Mouse (Mus musculus) gastrocnemius, adult 2 months (tissue): ENCODE measurements around the gene Mast4. TPM values are rescaled to one million over a fixed set of nuclear protein-coding genes. Genes with fewer than 3 reads are reported as not detected.
A peak's percentile ranks its signal among the peaks of the same experiment; 100 is the strongest.
"Not testable (repeated sequence)": the region's sequence is repeated elsewhere in the genome, so short reads cannot be mapped to it uniquely, and the experiment has no call there.

Experiments
- DNase-seq: peaks from one replicate; pipeline ENCODE4 v3.0.0; 2022
- H3K27ac ChIP-seq: fragments of 200-600 bp; 2 replicates; pipeline ENCODE4 v1.8.1; 2022; ENCODE audit warnings: mild to moderate bottlenecking
- H3K4me3 ChIP-seq: fragments of 200-600 bp; 2 replicates; pipeline ENCODE4 v1.8.1; 2022; ENCODE audit warnings: mild to moderate bottlenecking, moderate library complexity
- CTCF ChIP-seq: fragments of 200-600 bp; IDR thresholded peaks from 2 replicates; pipeline ENCODE4 v1.8.1; 2022; ENCODE audit warnings: antibody characterized with exemption, mild to moderate bottlenecking, moderate library complexity
- intact Hi-C: fragments of 180-260 bp; cut with DNase I; formaldehyde crosslinking; loops from one replicate; pipeline ENCODE4 v1.15.1; 2025
- total RNA-seq, 2 experiments: library from RNA; stranded (reverse); gene quantifications; 2 replicates each; pipeline ENCODE4 v1.2.3; 2021

Gene Mast4
- total RNA-seq, 2 experiments from 2014 or later: 47.2 to 49.9 TPM

DNA sequence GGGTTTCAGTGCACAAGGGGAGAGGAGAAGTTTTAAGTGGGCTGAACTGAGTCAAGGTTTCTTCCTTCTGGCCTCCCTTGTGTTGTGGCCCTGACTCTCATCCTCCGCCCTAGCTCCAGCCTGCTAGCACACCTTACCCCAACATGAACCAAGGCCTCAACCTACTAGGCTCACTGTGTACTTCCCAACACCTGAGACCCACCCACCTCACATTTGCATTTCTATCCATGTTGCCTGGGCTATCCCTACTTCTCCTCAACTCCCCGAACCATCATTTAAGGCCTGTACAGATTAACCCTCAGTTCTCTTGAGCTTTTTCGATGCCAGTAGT, 589.1 kb downstream of the Mast4 start:
- no peak for DNase-seq
- no peak for TF ChIP-seq CTCF
- intact Hi-C loops: no loop called here
- H3K27ac ChIP-seq: peak overlapping the region; percentile 48
- H3K4me3 ChIP-seq: no peak overlapping the region

DNA sequence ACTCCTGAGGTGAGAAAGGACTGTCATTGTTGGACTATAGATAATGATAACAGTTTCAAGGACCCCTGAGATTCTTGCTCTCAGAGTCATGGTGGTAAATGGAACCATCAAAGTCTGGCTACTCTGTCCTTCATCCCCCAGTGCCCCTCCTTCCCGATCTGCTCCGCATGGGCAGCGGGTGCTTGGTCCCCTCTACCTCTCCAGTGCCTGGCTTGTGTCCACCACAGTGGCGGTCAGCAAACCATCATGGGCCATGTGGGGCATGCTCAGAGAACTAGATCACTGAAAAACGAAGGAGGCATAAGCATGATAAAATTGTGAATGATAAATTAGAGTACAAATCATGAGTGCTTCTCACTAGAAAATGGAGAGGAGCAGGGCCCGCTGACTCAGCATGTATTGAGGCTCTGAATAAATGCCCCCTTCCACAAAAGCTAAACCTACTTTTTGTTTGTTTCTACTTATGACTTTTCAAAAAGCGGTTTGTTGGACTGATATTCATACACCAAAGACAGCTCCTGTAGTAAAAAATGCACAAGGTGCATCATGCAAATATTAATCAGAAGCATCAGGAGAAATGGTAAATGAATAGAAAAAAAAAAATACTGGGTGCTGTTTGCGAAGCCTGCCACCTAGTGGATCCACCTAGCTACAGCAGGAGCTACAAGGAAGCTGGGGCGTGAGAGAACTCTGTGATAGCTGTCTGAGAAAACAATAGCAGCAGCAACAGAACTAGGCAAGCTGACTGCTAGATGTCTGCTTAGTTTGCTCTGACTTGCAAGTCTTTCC, 589.6 kb downstream of the Mast4 start:
- DNase-seq: peak; percentile 59
- peak; percentile 93 for TF ChIP-seq CTCF
- intact Hi-C loops: loop anchor here (1.0 kb wide), 1 partner anchor 66 kb away; no protein-coding TSS in a partner anchor
- H3K27ac ChIP-seq: peak overlapping the region; percentile 48; the same call in 1 of the 2 replicates
- no peak overlapping the region for H3K4me3 ChIP-seq

DNA sequence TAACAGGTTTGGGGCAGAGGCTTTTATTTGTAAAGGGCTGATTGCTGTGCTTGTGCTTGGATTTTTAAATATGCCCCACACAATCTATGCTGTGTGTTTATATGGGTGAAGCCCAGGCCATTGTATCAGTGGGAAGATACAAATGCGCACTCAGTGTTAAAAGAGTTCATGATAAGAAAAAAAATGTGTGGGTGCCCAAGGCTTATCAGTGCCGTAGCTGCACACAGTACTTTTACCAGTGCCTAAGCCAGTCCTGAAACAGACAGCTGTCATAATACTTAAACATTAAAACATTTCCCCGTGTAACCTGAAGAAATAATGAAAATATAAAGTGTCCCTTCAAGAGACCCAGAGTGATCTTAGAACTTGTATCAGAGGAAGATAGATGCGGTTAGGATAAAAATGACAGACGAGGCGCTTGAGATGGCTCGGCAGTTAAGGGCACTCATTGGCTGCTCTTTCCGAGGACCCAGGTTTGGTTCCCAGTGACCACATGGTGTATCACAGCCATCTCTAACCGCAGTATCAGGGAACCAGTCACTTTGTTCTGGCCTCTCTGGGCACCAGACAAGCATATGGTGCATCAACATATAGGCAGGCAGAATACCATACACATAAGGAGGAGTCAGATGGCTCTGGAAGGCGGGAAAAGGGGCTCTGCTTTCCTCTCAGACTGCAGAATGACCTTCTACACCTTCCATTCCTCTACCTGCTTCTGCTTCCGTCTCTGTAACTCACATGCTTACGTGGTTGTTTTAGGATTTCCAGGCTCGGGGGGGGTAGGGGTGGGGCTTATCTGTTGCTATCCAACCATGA, 594.4 kb downstream of the Mast4 start:
- no peak for TF ChIP-seq CTCF
- intact Hi-C loops: no loop called here
- no peak overlapping the region for H3K27ac ChIP-seq
- H3K4me3 ChIP-seq: no peak overlapping the region
- DNase-seq: no peak

DNA sequence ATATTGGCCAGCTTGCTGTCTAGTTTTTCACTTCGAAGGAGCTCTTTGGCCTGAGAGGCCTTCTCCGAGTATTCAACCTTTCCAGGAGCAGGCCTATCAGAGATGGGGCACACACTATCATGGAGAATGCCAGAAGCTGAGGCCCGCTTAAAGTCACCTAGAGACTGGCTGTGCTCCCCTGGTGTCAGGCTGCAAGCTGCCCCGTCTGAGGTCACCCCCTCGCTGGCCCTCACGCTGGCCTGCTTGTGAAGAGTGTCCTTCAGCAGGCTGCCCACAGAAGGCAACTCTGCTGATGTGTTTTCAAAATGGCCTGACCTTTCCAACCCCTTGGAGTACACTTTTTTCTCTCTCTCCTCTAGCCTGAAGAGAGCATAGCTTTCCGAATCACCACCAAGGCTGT, 596.5 kb downstream of the Mast4 start:
- intact Hi-C loops: no loop called here
- no peak overlapping the region for H3K27ac ChIP-seq
- no peak for TF ChIP-seq CTCF

DNA sequence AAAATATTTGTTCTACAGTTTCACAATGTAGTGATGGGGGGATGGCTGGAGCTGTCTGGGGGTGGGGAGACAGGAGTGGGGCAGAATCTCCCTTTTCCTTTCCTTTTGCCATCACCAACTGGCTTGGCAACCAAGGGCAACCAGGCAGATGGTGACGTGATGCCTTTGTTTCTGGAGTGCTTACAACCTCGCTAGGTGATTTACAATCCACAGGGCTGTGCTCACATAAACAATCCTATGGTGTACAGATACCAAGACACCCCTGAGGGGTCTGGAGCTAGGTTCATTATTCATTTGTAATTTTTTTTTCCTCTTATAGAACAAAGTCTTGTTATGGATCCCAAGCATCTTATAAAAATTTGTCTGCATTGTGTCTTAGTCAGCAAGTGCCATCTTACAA, 601.2 kb downstream of the Mast4 start:
- intact Hi-C loops: no loop called here
- no peak for DNase-seq
- Histone ChIP-seq H3K4me3 (no peak overlapping the region), H3K27ac (no peak overlapping the region)
- no peak for TF ChIP-seq CTCF

More for the DNA sequence above, 596.5 kb downstream of the Mast4 start:
- DNase-seq: no peak
- H3K4me3 ChIP-seq: no peak overlapping the region

GRCm38 (mm10) chr13:102728951-102729350, 605.3 kb downstream of the Mast4 start:
- intact Hi-C loops, DNase-seq, H3K4me3 ChIP-seq, H3K27ac ChIP-seq: not testable (repeated sequence)

- intact Hi-C loops: no loop called here
- H3K27ac ChIP-seq: no peak overlapping the region
- H3K4me3 ChIP-seq: no peak overlapping the region
- TF ChIP-seq CTCF: no peak
- DNase-seq: no peak
Measured at GRCm38 (mm10) chr13:102728035-102728434, 606.3 kb downstream of the Mast4 start.

DNA sequence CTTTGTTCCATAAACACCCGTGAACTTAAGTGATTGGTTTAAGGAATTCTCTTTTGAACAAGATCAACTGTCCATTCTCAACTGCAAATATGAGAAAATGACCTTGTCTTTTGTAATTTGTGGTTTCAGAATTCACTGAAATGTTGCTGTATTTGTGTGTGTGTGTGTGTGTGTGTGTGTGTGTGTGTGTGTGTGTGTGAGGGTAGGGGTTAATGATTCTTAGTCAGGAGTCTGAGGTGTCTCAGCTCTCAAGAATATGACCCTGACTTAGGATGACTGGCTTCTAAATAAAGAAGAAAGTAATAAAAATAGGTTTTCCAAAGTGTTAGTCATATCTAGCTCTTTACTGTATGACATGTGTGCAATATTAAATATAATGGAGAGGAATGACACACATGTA, 607.4 kb downstream of the Mast4 start:
- Histone ChIP-seq H3K4me3 (no peak overlapping the region), H3K27ac (no peak overlapping the region)
- no peak for TF ChIP-seq CTCF
- no peak for DNase-seq
- intact Hi-C loops: no loop called here

DNA sequence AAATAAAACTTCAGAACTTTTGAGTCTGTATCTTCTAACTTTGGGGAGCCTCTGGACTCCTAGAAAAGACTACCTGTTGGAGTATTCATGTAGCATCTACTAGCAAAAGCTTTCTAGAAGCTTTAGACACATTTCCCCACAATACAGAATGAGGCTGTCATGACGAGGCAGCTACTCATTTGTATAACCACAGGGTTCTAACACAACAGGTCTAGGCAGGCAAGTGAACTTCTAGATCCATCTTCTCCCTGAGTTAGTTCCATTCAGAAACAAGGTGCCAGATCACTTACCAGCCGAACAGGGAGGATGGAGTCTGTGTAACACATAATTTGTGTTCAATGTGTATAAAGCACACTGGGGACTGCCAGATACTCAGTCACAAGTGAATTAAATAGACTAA, 608.4 kb downstream of the Mast4 start:
- intact Hi-C loops: no loop called here
- no peak overlapping the region for H3K27ac ChIP-seq
- no peak for DNase-seq
- TF ChIP-seq CTCF: no peak
- H3K4me3 ChIP-seq: no peak overlapping the region

DNA sequence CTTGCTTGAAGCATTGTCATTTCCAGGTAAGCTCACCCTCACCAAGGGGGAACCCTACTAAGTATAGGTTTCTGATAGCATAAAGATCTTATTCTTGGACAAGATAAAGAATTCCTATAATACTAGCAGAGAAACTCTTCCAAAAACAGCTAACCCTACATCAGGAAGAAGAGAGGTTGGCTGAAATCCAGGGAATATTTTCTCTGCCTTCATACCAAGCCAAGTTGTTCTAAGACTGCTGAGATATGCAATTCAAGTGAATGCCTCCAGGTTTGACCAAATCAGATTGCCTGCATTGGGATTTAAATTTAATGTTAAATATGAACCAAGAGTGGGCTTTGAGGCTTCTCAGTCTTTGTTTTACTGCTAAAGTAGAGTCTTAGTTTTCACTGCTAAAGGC, 608.9 kb downstream of the Mast4 start:
- DNase-seq: no peak
- TF ChIP-seq CTCF: no peak
- intact Hi-C loops: no loop called here
- Histone ChIP-seq H3K4me3 (no peak overlapping the region), H3K27ac (no peak overlapping the region)

DNA sequence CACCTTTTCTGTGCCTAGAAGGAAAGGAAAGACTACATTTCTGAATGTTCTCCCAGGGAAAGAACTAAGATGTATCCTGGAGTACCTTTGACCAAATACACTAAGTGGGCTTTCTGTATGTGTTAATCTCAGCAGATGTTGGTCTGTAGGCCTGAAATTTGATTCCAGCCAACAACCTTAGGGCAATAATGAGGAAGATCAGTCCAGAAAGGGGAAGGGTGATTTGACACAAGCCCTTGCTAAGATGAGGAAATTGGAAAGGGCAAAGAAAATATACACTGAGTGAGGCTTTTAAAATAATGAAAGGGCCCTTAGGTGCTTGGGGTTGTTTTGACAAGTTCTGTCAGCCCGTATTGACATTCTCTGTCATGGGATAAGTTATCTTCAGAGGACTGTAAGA, 617.3 kb downstream of the Mast4 start:
- DNase-seq: no peak
- TF ChIP-seq CTCF: no peak
- intact Hi-C loops: no loop called here
- Histone ChIP-seq H3K4me3 (no peak overlapping the region), H3K27ac (no peak overlapping the region)

GRCm38 (mm10) chr13:102700744-102701143, 633.6 kb downstream of the Mast4 start:
- Histone ChIP-seq H3K27ac (no peak overlapping the region), H3K4me3 (no peak overlapping the region)
- no peak for DNase-seq
- TF ChIP-seq CTCF: no peak
- intact Hi-C loops: no loop called here

GRCm38 (mm10) chr13:102700176-102700575, 634.1 kb downstream of the Mast4 start:
- H3K27ac ChIP-seq: no peak overlapping the region
- DNase-seq: no peak
- intact Hi-C loops: no loop called here
- no peak overlapping the region for H3K4me3 ChIP-seq
- TF ChIP-seq CTCF: no peak
